Mouse (Mus musculus) MEL (cell line): Measurements from ENCODE around the gene Spem1.
A peak's percentile ranks its signal among the peaks of the same experiment; 100 is the strongest.

Source experiments
- BHLHE40 ChIP-seq: IDR thresholded peaks from 2 replicates; pipeline ENCODE4 v1.6.1; 2012; ENCODE audit warnings: low read depth, mild to moderate bottlenecking, inconsistent platforms, low read length, improper control_type of control experiment, borderline replicate concordance
- CTCF ChIP-seq, 3 experiments: IDR thresholded peaks in 2 of 3; conservative IDR thresholded peaks in 1 of 3; 2 replicates each; pipeline ENCODE4 v1.5.1; 2011 to 2012; ENCODE audit warnings: low read length in 3 of 3, low read depth in 2 of 3, mild to moderate bottlenecking in 2 of 3, improper control_type of control experiment in 1 of 3, inconsistent platforms in 1 of 3, mixed read lengths in 1 of 3, moderate library complexity in 1 of 3; ENCODE audit not compliant: control insufficient read depth in 1 of 3, insufficient read depth in 1 of 3, poor library complexity in 1 of 3, severe bottlenecking in 1 of 3
- E2F4 ChIP-seq: IDR thresholded peaks from 2 replicates; pipeline ENCODE4 v1.6.1; 2011; ENCODE audit warnings: low read depth, low read length, improper control_type of control experiment, borderline replicate concordance
- JUND ChIP-seq: IDR thresholded peaks from 2 replicates; pipeline ENCODE4 v1.6.1; 2011; ENCODE audit warnings: low read depth, mild to moderate bottlenecking, improper control_type of control experiment, low read length
- POLR2A ChIP-seq, 2 experiments: IDR thresholded peaks; 2 replicates each; pipeline ENCODE4 v1.6.1; 2011 to 2012; ENCODE audit warnings: low read length in 2 of 2, mild to moderate bottlenecking in 2 of 2, control low read depth in 1 of 2, improper control_type of control experiment in 1 of 2, low read depth in 1 of 2, moderate library complexity in 1 of 2; ENCODE audit not compliant: control insufficient read depth in 1 of 2, insufficient read depth in 1 of 2, poor library complexity in 1 of 2
- RAD21 ChIP-seq: IDR thresholded peaks from 2 replicates; pipeline ENCODE4 v1.6.1; 2011; ENCODE audit warnings: mild to moderate bottlenecking, low read depth, low read length, improper control_type of control experiment
- RCOR1 ChIP-seq: IDR thresholded peaks from 2 replicates; pipeline ENCODE4 v1.6.1; 2012; ENCODE audit warnings: low read depth, mild to moderate bottlenecking, inconsistent platforms, low read length, improper control_type of control experiment
- TAL1 ChIP-seq: IDR thresholded peaks from 2 replicates; pipeline ENCODE4 v1.6.1; 2012; ENCODE audit warnings: mild to moderate bottlenecking, inconsistent platforms, low read length, moderate library complexity, mixed read lengths
- TBP ChIP-seq: IDR thresholded peaks from 2 replicates; pipeline ENCODE4 v1.8.0; 2011; ENCODE audit warnings: low read depth, low read length, improper control_type of control experiment
- TCF12 ChIP-seq: IDR thresholded peaks from 2 replicates; pipeline ENCODE4 v1.6.1; 2014; ENCODE audit warnings: low read depth, mild to moderate bottlenecking, inconsistent platforms, low read length, improper control_type of control experiment, moderate library complexity
- UBTF ChIP-seq: IDR thresholded peaks from 2 replicates; pipeline ENCODE4 v1.6.1; 2012; ENCODE audit warnings: low read depth, mild to moderate bottlenecking, inconsistent platforms, low read length, improper control_type of control experiment, moderate library complexity, borderline replicate concordance; ENCODE audit not compliant: insufficient read depth
- ZC3H11A ChIP-seq: IDR thresholded peaks from 2 replicates; pipeline ENCODE4 v1.6.1; 2012; ENCODE audit warnings: low read depth, mild to moderate bottlenecking, inconsistent platforms, low read length, improper control_type of control experiment
- ZKSCAN1 ChIP-seq: IDR thresholded peaks from 2 replicates; pipeline ENCODE4 v1.6.1; 2012; ENCODE audit warnings: low read depth, mild to moderate bottlenecking, inconsistent platforms, low read length, improper control_type of control experiment, moderate library complexity

DNA sequence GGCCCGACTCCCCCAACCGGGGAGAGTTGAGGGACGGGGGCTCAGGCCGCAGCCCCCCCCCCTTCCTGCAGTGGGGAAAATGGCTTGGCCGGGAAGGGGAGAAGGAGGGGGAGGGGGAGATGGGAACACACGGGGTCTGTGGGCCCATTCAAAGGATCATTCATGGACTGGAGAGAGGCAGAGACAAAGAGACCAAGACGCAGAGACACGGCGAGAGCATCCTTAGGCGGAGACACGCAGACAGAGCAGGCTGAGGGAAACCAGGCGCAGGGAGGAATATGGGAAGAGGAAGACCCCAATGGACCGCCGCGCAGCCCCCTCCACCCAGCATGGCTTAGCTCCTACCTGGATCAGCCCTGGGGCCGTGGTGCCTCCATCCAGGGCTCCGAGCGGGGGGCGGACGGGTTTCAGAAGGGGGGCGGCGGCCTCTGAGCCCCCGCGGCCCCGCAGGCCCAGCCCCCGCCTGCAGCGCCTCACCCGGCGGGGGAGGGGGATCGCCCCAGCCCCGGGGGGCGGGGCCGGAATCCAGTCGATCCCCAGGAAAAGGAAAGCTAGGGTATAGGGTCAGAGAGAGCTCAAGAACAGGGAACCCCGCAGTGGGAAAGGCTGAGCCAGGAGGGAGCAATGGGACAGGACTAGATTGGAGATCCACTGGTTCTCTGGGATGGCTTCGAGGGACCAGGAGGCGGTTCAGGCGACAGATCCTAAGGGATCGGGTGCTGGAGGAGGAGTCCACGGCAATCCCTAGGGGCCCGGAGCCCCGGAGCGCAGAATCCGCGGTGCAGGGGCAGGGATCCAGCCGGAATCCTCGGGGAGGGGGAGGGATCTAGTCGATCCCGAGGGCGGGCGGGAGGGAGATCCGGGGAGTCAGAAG is 15.0 kb upstream of the Spem1 start:
- no peak for TF ChIP-seq CTCF (IDR thresholded peaks at IDR 0.05 in 2 of 3, conservative IDR thresholded peaks at IDR 0.05 in 1 of 3; ENCODE audit: control insufficient read depth in 1 of 3, insufficient read depth in 1 of 3, low read depth in 2 of 3, low read length in 3 of 3, poor library complexity in 1 of 3, severe bottlenecking in 1 of 3)
- no peak for TF ChIP-seq BHLHE40
- no peak for TF ChIP-seq TAL1
- no peak for TF ChIP-seq E2F4
- TF ChIP-seq UBTF = 0 out of 2 replicates have a peak, but pooled peaks have one; percentile 56
- no peak for TF ChIP-seq TCF12
- no peak for TF ChIP-seq RCOR1
- no peak for TF ChIP-seq RAD21
- no peak for TF ChIP-seq TBP
- TF ChIP-seq POLR2A (IDR thresholded peaks at IDR 0.05; ENCODE audit: control insufficient read depth in 1 of 2, insufficient read depth in 1 of 2, low read depth in 1 of 2, low read length in 2 of 2, poor library complexity in 1 of 2) = no peak
- TF ChIP-seq ZC3H11A = no peak
- no peak for TF ChIP-seq ZKSCAN1
- no peak for TF ChIP-seq JUND
